Mouse (Mus musculus): Measurements from ENCODE around the gene Trim56. TPM values are rescaled to one million over a fixed set of nuclear protein-coding genes. Genes with fewer than 3 reads are reported as not detected.
"Not testable (repeated sequence)": the region's sequence is repeated elsewhere in the genome, so short reads cannot be mapped to it uniquely, and the experiment has no call there.

Gene Trim56
- 7.5 and 8.4 TPM in 2 replicates for polyA plus RNA-seq (2015; fragmentation: Nextera tagmentation; extraction: Ambion mirVana)

- peak within 1 kb of the TSS; percentile 67 for H3K4me2 ChIP-seq (replicated peaks)
- peaks cover 23% of the 10 kb centered on the region for H3K36me3 ChIP-seq
- 6% methylated on average over 29 of the region's 29 CpGs for WGBS
- peak; percentile 92 for ATAC-seq
- peak within 1 kb of the TSS; percentile 60 for H3K9ac ChIP-seq
- peak within 1 kb of the TSS; percentile 59; the same call in 1 of the 2 replicates for H3K27ac ChIP-seq
- H3K4me3 ChIP-seq (replicated peaks), result peak within 1 kb of the TSS; percentile 60
- no peaks in the 10 kb centered on the region for H3K27me3 ChIP-seq (replicated peaks)
- H3K4me1 ChIP-seq (replicated peaks), result peaks cover 12% of the 10 kb centered on the region
- no peaks in the 10 kb centered on the region for H3K9me3 ChIP-seq
Observed at GRCm38 (mm10) chr5:137115866-137116847, at the start of gene Trim56. Gene Trim56, minus strand, starts transcription at chr5:137116209.

- no peaks in the 10 kb centered on the region for H3K9me3 ChIP-seq
- no peak overlapping the region for H3K27ac ChIP-seq
- H3K4me2 ChIP-seq (replicated peaks), result no peak overlapping the region
- H3K27me3 ChIP-seq (replicated peaks), result no peaks in the 10 kb centered on the region
- H3K36me3 ChIP-seq, result no peaks in the 10 kb centered on the region
- WGBS, result 79% methylated on average over 4 of the region's 4 CpGs
- no peak overlapping the region for H3K4me3 ChIP-seq (replicated peaks)
- ATAC-seq, result no peak
- no peaks in the 10 kb centered on the region for H3K4me1 ChIP-seq (replicated peaks)
- no peak overlapping the region for H3K9ac ChIP-seq
Observed at GRCm38 (mm10) chr5:137161853-137162252, 45.8 kb upstream of the Trim56 start.

DNA sequence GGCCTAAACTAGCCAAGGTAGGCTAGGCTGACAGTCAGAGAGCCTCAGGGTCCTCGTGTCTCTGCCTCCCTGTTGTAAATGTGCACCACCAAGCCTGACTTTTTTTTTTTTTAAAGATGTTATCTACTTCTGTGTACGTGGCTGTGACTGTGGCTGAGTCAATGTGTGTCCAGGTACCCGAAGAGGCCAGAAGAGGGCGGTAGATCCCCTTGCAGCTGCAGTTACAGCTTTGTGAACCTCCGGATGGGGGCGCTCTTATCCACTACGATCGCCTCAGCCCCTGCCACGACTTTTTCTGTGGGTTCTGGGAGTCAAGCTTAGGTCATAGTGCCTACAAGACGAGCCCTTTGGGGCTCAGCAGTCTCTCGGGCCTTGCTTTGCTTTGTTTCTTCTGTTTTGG lies 43.5 kb upstream of the Trim56 start:
- H3K9ac ChIP-seq, result no peak overlapping the region
- no peaks in the 10 kb centered on the region; the same call in 1 of the 2 replicates for H3K9me3 ChIP-seq
- H3K36me3 ChIP-seq, result no peaks in the 10 kb centered on the region
- H3K4me3 ChIP-seq (replicated peaks), result no peak overlapping the region
- 31% methylated on average over 11 of the region's 11 CpGs for WGBS
- no peaks in the 10 kb centered on the region for H3K27me3 ChIP-seq (replicated peaks)
- H3K4me2 ChIP-seq (replicated peaks), result no peak overlapping the region
- no peak overlapping the region for H3K27ac ChIP-seq
- peak; percentile 31; the same call in 1 of the 2 replicates for ATAC-seq
- no peaks in the 10 kb centered on the region for H3K4me1 ChIP-seq (replicated peaks)

DNA sequence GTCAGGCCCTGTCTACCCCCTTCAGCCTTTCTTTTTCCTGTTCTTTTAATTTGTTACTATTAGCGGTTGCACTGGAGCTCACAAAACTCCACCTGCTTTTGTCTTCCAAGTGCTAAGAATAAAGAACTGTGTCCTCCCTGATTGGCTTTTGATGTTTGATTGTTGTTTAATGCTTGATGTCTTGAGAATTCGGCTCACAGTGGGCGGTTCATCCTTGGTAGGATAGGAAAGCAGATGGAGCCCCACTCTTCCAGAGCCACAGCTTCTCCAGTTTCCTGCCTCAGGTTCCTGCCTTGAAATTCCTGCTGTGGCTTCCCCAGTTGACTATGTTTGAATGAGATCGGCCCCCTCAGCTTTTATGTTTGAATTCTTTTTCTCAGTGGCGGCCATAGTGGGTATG lies 37.3 kb upstream of the Trim56 start:
- no peak for ATAC-seq
- Histone ChIP-seq H3K36me3 (no peaks in the 10 kb centered on the region), H3K27me3 (replicated peaks) (no peaks in the 10 kb centered on the region), H3K4me2 (replicated peaks) (no peak overlapping the region), H3K27ac (no peak overlapping the region), H3K4me3 (replicated peaks) (no peak overlapping the region), H3K4me1 (replicated peaks) (no peaks in the 10 kb centered on the region), H3K9me3 (peaks cover 5% of the 10 kb centered on the region; the same call in 1 of the 2 replicates), H3K9ac (no peak overlapping the region)
- WGBS, result 90% methylated on average over 5 of the region's 5 CpGs

GRCm38 (mm10) chr5:137152623-137153022 lies 36.6 kb upstream of the Trim56 start:
- Histone ChIP-seq H3K36me3 (no peaks in the 10 kb centered on the region), H3K27ac (no peak overlapping the region), H3K9ac (no peak overlapping the region), H3K27me3 (replicated peaks) (no peaks in the 10 kb centered on the region), H3K9me3 (peaks cover 5% of the 10 kb centered on the region; the same call in 1 of the 2 replicates), H3K4me1 (replicated peaks) (no peaks in the 10 kb centered on the region), H3K4me3 (replicated peaks) (no peak overlapping the region), H3K4me2 (replicated peaks) (no peak overlapping the region)
- no peak; the same call in 1 of the 2 replicates for ATAC-seq
- 62% methylated on average over 2 of the region's 2 CpGs for WGBS

GRCm38 (mm10) chr5:137149272-137149882 lies 33.4 kb upstream of the Trim56 start, which contains the start of gene Muc3:
Gene Muc3, minus strand, starts transcription at chr5:137149322.
- H3K9me3 ChIP-seq; ATAC-seq; H3K4me2 ChIP-seq (replicated peaks); H3K27me3 ChIP-seq (replicated peaks); H3K4me3 ChIP-seq (replicated peaks); H3K36me3 ChIP-seq; H3K27ac ChIP-seq; H3K4me1 ChIP-seq (replicated peaks); H3K9ac ChIP-seq: not testable (repeated sequence)

- WGBS, result 17% methylated on average over 3 of the region's 3 CpGs
Observed at GRCm38 (mm10) chr5:137140836-137141235, 24.8 kb upstream of the Trim56 start.

GRCm38 (mm10) chr5:137138977-137139376 lies 23.0 kb upstream of the Trim56 start:
- Histone ChIP-seq H3K9me3 (no peaks in the 10 kb centered on the region), H3K4me1 (replicated peaks) (no peaks in the 10 kb centered on the region), H3K9ac (no peak overlapping the region), H3K27ac (no peak overlapping the region), H3K27me3 (replicated peaks) (no peaks in the 10 kb centered on the region), H3K36me3 (no peaks in the 10 kb centered on the region), H3K4me2 (replicated peaks) (no peak overlapping the region), H3K4me3 (replicated peaks) (no peak overlapping the region)
- no peak for ATAC-seq
- WGBS, result 85% methylated on average over 10 of the region's 10 CpGs

More at GRCm38 (mm10) chr5:137140836-137141235, 24.8 kb upstream of the Trim56 start:
- Histone ChIP-seq H3K9ac (no peak overlapping the region), H3K27me3 (replicated peaks) (no peaks in the 10 kb centered on the region), H3K9me3 (no peaks in the 10 kb centered on the region), H3K27ac (no peak overlapping the region), H3K4me2 (replicated peaks) (no peak overlapping the region), H3K4me1 (replicated peaks) (no peaks in the 10 kb centered on the region), H3K4me3 (replicated peaks) (no peak overlapping the region), H3K36me3 (no peaks in the 10 kb centered on the region)
- peak; percentile 58 for ATAC-seq

DNA sequence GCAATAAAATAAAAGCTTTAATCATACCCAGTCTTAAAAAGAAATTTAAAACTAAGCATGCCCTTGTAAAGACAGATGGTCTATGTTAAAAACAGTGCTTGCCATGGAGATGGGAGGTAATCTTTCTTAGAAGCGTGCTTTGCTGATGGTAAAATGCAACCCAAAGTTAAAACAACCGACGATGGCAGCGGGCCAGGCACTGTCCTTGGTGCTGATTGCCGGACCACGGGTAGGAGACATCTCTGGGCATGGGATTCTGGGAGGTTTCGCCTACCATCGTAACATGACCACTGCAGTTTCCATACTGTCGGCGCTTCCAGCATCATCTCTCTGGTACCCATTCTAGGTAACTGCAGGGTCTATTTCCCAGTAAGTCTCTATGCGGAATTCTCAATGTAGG lies 18.9 kb upstream of the Trim56 start:
- ATAC-seq, result no peak
- Histone ChIP-seq H3K4me3 (replicated peaks) (no peak overlapping the region), H3K4me1 (replicated peaks) (no peaks in the 10 kb centered on the region), H3K4me2 (replicated peaks) (no peak overlapping the region), H3K27me3 (replicated peaks) (no peaks in the 10 kb centered on the region), H3K27ac (no peak overlapping the region), H3K9me3 (no peaks in the 10 kb centered on the region), H3K36me3 (no peaks in the 10 kb centered on the region), H3K9ac (no peak overlapping the region)
- WGBS, result 30% methylated on average over 11 of the region's 11 CpGs

GRCm38 (mm10) chr5:137131490-137131889 lies 15.5 kb upstream of the Trim56 start:
- H3K36me3 ChIP-seq, result no peaks in the 10 kb centered on the region
- no peak overlapping the region for H3K27ac ChIP-seq
- ATAC-seq, result 0 out of 2 replicates have a peak, but pooled peaks have one; percentile 31
- no peaks in the 10 kb centered on the region for H3K9me3 ChIP-seq
- H3K4me2 ChIP-seq (replicated peaks), result no peak overlapping the region
- H3K9ac ChIP-seq, result no peak overlapping the region
- 0 out of 2 replicates have a peak, but pooled peaks cover 3% of the 10 kb centered on the region for H3K4me1 ChIP-seq (replicated peaks)
- no peak overlapping the region for H3K4me3 ChIP-seq (replicated peaks)
- no peaks in the 10 kb centered on the region for H3K27me3 ChIP-seq (replicated peaks)
- WGBS, result 2% methylated on average over 3 of the region's 3 CpGs

GRCm38 (mm10) chr5:137129281-137129680 lies 13.3 kb upstream of the Trim56 start:
- WGBS, result 24% methylated on average over 5 of the region's 5 CpGs
- no peak for ATAC-seq

GRCm38 (mm10) chr5:137123516-137123915 lies 7.5 kb upstream of the Trim56 start:
- no peaks in the 10 kb centered on the region for H3K27me3 ChIP-seq (replicated peaks)
- no peak overlapping the region for H3K4me3 ChIP-seq (replicated peaks)
- 88% methylated on average over 4 of the region's 4 CpGs for WGBS
- ATAC-seq, result 0 out of 2 replicates have a peak, but pooled peaks have one; percentile 27
- no peak overlapping the region for H3K27ac ChIP-seq
- no peaks in the 10 kb centered on the region for H3K36me3 ChIP-seq
- H3K9ac ChIP-seq, result no peak overlapping the region
- H3K4me1 ChIP-seq (replicated peaks), result 0 out of 2 replicates have a peak, but pooled peaks cover 5% of the 10 kb centered on the region
- H3K4me2 ChIP-seq (replicated peaks), result no peak overlapping the region
- H3K9me3 ChIP-seq, result no peaks in the 10 kb centered on the region

More at GRCm38 (mm10) chr5:137129281-137129680, 13.3 kb upstream of the Trim56 start:
- H3K27ac ChIP-seq, result no peak overlapping the region
- no peaks in the 10 kb centered on the region for H3K9me3 ChIP-seq
- no peaks in the 10 kb centered on the region for H3K36me3 ChIP-seq
- H3K4me2 ChIP-seq (replicated peaks), result no peak overlapping the region
- H3K27me3 ChIP-seq (replicated peaks), result no peaks in the 10 kb centered on the region
- 0 out of 2 replicates have a peak, but pooled peaks cover 3% of the 10 kb centered on the region for H3K4me1 ChIP-seq (replicated peaks)
- no peak overlapping the region for H3K9ac ChIP-seq
- H3K4me3 ChIP-seq (replicated peaks), result no peak overlapping the region

Measured in intestine, embryonic 15.5 days (tissue).